In genomic region chr5:134275021-134275420, GRCm38 (mm10) we compare ENCODE assay signal across 15 mouse cellular contexts. TPM values are rescaled to one million over a fixed set of nuclear protein-coding genes. Genes with fewer than 3 reads are reported as not detected.
A peak's percentile ranks its signal among the peaks of the same experiment; 100 is the strongest.
DNase-seq lines count a peak whose midpoint lies in the region; ATAC-seq lines count a peak whose summit lies in the region.
"Had no signal": no experiment of that assay in that cellular context is flagged by ENCODE, and none has a peak within 500 bp of the region (broad histone marks: within the 10 kb centered on the region; RNA-seq: fewer than 3 reads in every experiment).

No protein-coding gene starts in this region.

- no peaks in the 10 kb centered on the region for H3K4me1 ChIP-seq in kidney, embryonic 14.5 days (ENCODE audit: control insufficient read depth, insufficient read depth, low read length)
- H3K4me1 ChIP-seq in brown adipose tissue, adult 24 weeks (ENCODE audit: control insufficient read depth, insufficient read depth, insufficient read length, low read length) = peaks cover 2% of the 10 kb centered on the region
- H3K4me1 ChIP-seq in heart, embryonic 16.5 days (ENCODE audit: control insufficient read depth, insufficient read depth, low read length) = peaks cover 4% of the 10 kb centered on the region; the same call in 1 of the 2 replicates
- H3K4me1 ChIP-seq: embryonic facial prominence, embryonic 13.5 days; forebrain, embryonic 13.5 days; midbrain, embryonic 13.5 days had no signal

- whole genome bisulfite sequencing in kidney, embryonic 14.5 days = 94% methylated on average over 11 of the region's 11 CpGs
- WGBS in heart, embryonic 16.5 days = 63% methylated on average over 11 of the region's 11 CpGs

- H3K27me3 ChIP-seq in kidney, embryonic 14.5 days (ENCODE audit: control insufficient read depth, insufficient read depth, low read length) = no peaks in the 10 kb centered on the region
- H3K27me3 ChIP-seq in heart, embryonic 16.5 days (ENCODE audit: control insufficient read depth, insufficient read depth, low read length) = no peaks in the 10 kb centered on the region
- H3K27me3 ChIP-seq: embryonic facial prominence, embryonic 13.5 days; forebrain, embryonic 13.5 days; liver, embryonic 13.5 days; midbrain, embryonic 13.5 days had no signal

- H3K4me2 ChIP-seq in kidney, embryonic 14.5 days (replicated peaks; ENCODE audit: low read depth, low read length) = no peak overlapping the region
- no peak overlapping the region for H3K4me2 ChIP-seq in heart, embryonic 16.5 days (ENCODE audit: low read depth, low read length)
- H3K4me2 ChIP-seq: embryonic facial prominence, embryonic 13.5 days; forebrain, embryonic 13.5 days; hindbrain, embryonic 14.5 days; liver, embryonic 13.5 days; midbrain, embryonic 13.5 days had no signal

- DNase-seq in kidney, adult 18-20 months = peak; percentile 60
- DNase-seq in kidney, postnatal 14 days = peak; percentile 58
- no peak for DNase-seq in cerebellum, postnatal 25 days
- DNase-seq: adrenal gland, adult 2 months; cerebellum, postnatal 36 days; gastrocnemius, postnatal 14 days; liver, embryonic 13.5 days had no signal

- peaks cover 98% of the 10 kb centered on the region for H3K36me3 ChIP-seq in kidney, embryonic 14.5 days (ENCODE audit: control insufficient read depth, insufficient read depth, low read length)
- H3K36me3 ChIP-seq in heart, embryonic 16.5 days (ENCODE audit: control insufficient read depth, insufficient read depth) = peaks cover 56% of the 10 kb centered on the region

- no peak for ATAC-seq in kidney, embryonic 14.5 days (ENCODE audit: low FRiP score, low TSS enrichment)
- no peak for ATAC-seq in heart, embryonic 16.5 days (replicated peaks; ENCODE audit: extremely low read depth, insufficient read depth, low FRiP score)
- no peak for ATAC-seq in erythroblast, adult 5-6 weeks (replicated peaks; ENCODE audit: low FRiP score, poor library complexity, severe bottlenecking)
- ATAC-seq: forebrain, embryonic 13.5 days; midbrain, embryonic 13.5 days had no signal

- no peaks in the 10 kb centered on the region for H3K9me3 ChIP-seq in kidney, embryonic 14.5 days (ENCODE audit: control insufficient read depth, low read length)
- no peaks in the 10 kb centered on the region for H3K9me3 ChIP-seq in heart, embryonic 16.5 days (replicated peaks; ENCODE audit: control insufficient read depth, low read length)
- H3K9me3 ChIP-seq: embryonic facial prominence, embryonic 13.5 days; forebrain, embryonic 13.5 days; liver, embryonic 13.5 days; midbrain, embryonic 13.5 days had no signal

- H3K4me3 ChIP-seq in kidney, embryonic 14.5 days (ENCODE audit: low read length) = no peak overlapping the region
- H3K4me3 ChIP-seq in brown adipose tissue, adult 24 weeks (ENCODE audit: insufficient read depth, low read depth, low read length) = no peak overlapping the region
- H3K4me3 ChIP-seq in heart, embryonic 16.5 days (ENCODE audit: low read length) = no peak overlapping the region
- H3K4me3 ChIP-seq: embryonic facial prominence, embryonic 13.5 days; forebrain, embryonic 13.5 days; liver, embryonic 13.5 days; midbrain, embryonic 13.5 days had no signal

- H3K9ac ChIP-seq in kidney, embryonic 14.5 days (ENCODE audit: low read depth, low read length) = no peak overlapping the region
- H3K9ac ChIP-seq in heart, embryonic 16.5 days (ENCODE audit: low read length) = no peak overlapping the region
- H3K9ac ChIP-seq: embryonic facial prominence, embryonic 13.5 days; forebrain, embryonic 13.5 days; hindbrain, embryonic 14.5 days; liver, embryonic 13.5 days; midbrain, embryonic 13.5 days had no signal

- H3K27ac ChIP-seq in kidney, embryonic 14.5 days (ENCODE audit: low read depth, low read length) = no peak overlapping the region
- H3K27ac ChIP-seq in brown adipose tissue, adult 24 weeks (replicated peaks; ENCODE audit: low read depth, low read length) = 0 out of 2 replicates have a peak overlapping the region, but pooled peaks have one; percentile 39
- peak overlapping the region; percentile 46 for H3K27ac ChIP-seq in heart, embryonic 16.5 days (ENCODE audit: low read length)
- H3K27ac ChIP-seq: embryonic facial prominence, embryonic 13.5 days; forebrain, embryonic 13.5 days; hindbrain, embryonic 14.5 days; liver, embryonic 13.5 days; midbrain, embryonic 13.5 days had no signal

RNA-seq across cellular contexts. Expression of gene Gtf2i, which starts 39.5 kb away (rescaled TPM):
- polyA plus RNA-seq in kidney, embryonic 14.5 days (2014; fragmentation: Nextera tagmentation; extraction: Ambion mirVana) = 131 and 196 TPM in 2 replicates
- 55.8 and 75.9 TPM in 2 replicates for polyA plus RNA-seq in brown adipose tissue, adult 24 weeks (2012; ENCODE audit: insufficient read depth, insufficient read length, missing spikeins)
- 116 and 132 TPM in 2 replicates for polyA plus RNA-seq in heart, embryonic 16.5 days (2015; fragmentation: Nextera tagmentation; extraction: Ambion mirVana)
- total RNA-seq in erythroblast, adult 5-6 weeks (2015; ENCODE audit: low replicate concordance) = 9.0 and 28.4 TPM in 2 replicates
- 10.7 and 11.2 TPM in 2 replicates for total RNA-seq in erythroblast, adult 5-6 weeks (2017; ENCODE audit: low replicate concordance)

RNA-seq across cellular contexts. Expression of gene Ncf1, which starts 45.6 kb away (rescaled TPM):
- 2.6 and 2.9 TPM in 2 replicates for polyA plus RNA-seq in kidney, embryonic 14.5 days (2014; fragmentation: Nextera tagmentation; extraction: Ambion mirVana)
- 1.9 and 3.1 TPM in 2 replicates for polyA plus RNA-seq in brown adipose tissue, adult 24 weeks (2012; ENCODE audit: insufficient read depth, insufficient read length, missing spikeins)
- polyA plus RNA-seq in heart, embryonic 16.5 days (2015; fragmentation: Nextera tagmentation; extraction: Ambion mirVana) = 3.0 and 3.5 TPM in 2 replicates
- total RNA-seq in erythroblast, adult 5-6 weeks (2015; ENCODE audit: low replicate concordance) = 101 and 103 TPM in 2 replicates
- total RNA-seq in erythroblast, adult 5-6 weeks (2017; ENCODE audit: low replicate concordance) = 91.7 and 92.6 TPM in 2 replicates

Comparison
In these comparisons a context has a peak if more than half of its experiments do, and no peak if none do; other contexts are left out.
1. DNase-seq: peak in kidney, adult 18-20 months (single experiment) and kidney, postnatal 14 days (single experiment); none in cerebellum, postnatal 25 days (0 of 2).